Mouse (Mus musculus) cerebellum, postnatal 25 days (tissue): Measurements from ENCODE around the gene Sh2d1b2.

Experiments
- DNase-seq, 2 experiments: peaks; one replicate each; pipeline ENCODE4 v3.0.0; 2021; ENCODE audit warnings: mixed read lengths in 2 of 2

Gene Sh2d1b2

DNA sequence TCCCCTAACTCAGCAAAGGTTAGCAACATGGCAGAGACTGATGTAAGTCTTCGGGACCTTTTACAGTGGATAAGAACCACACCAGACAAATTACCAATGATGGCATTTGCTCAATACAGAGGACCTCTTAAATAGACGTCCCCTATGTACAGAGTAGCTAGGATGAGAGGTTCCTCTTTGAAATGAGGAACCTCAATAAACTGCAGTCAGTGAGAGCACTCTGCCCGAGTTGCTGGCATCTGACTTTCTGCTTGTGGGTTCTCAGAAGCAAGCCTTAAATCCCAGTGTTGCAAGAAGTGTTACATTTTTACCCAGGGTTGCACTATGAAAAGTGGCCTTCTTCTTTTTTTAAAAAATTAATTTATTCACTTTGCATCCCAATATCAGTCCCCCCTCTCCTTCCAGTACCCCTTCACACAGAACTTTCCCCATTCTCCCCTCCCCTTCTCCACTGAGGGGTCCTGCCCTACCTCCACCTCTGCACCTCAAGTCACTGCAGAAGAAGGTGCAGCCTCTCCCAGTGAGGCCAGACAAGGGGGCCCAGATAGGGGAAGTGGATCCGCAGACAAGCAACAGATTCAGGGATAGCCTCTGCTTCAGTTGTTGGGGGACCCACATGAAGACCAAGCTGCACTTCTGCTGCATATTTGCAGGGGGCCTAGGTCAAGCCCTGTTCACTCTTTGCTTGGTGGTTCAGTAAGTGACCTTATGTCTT lies 50.0 kb downstream of the Sh2d1b2 start:
- DNase-seq: no peak

DNA sequence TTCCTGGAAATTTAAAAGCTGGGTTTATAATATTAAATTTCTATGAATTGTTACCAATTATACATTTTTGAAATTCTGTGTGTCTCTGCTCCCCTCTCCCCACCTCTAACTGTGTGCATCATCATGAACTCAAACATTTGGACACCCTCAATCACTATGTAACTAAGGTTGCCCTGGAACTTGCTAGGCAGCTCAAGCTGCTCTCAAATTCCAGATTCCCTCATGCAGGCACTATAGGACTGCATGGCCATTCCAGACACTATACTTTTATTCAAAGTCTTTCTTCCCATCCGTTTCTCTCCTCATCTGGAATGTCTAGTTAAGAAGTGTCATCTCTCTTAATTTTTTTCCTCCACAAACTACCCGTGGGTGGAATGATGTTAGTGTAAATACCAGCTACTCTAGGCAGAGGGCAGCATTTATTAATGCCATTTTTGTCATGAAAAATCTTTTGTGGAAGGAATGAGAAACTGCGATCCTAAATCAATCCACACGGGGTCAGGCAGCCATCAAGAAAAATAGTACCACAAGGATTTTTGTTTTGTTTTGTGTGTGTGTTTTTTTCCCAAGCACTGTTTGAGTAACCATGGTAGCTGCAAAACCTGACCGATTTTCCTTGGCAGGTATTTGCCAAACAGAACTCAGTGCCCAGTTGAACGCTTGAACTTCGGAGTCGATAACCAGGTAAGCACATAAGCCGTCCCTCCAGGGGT lies 59.8 kb downstream of the Sh2d1b2 start:
- DNase-seq: peak; percentile 66 to 73

DNA sequence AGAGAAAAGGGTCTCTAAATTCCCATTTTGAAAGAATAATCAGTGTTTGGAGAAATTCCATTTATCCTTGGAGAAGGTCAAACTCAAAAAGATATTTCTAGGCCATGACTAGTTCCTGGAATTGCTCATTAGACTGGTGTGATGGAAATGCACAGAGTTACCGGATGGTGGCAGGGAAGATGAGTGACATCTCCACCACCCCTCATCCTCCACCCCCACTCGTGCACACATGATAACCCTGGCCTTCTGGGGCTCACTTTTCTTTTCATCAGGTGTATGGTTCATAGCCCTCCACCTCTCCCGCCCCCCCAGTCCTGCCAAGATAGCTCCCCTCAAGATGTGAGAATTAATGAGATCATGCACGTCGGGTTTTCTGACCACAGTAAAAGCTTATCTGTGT lies 60.7 kb downstream of the Sh2d1b2 start:
- DNase-seq: no peak

DNA sequence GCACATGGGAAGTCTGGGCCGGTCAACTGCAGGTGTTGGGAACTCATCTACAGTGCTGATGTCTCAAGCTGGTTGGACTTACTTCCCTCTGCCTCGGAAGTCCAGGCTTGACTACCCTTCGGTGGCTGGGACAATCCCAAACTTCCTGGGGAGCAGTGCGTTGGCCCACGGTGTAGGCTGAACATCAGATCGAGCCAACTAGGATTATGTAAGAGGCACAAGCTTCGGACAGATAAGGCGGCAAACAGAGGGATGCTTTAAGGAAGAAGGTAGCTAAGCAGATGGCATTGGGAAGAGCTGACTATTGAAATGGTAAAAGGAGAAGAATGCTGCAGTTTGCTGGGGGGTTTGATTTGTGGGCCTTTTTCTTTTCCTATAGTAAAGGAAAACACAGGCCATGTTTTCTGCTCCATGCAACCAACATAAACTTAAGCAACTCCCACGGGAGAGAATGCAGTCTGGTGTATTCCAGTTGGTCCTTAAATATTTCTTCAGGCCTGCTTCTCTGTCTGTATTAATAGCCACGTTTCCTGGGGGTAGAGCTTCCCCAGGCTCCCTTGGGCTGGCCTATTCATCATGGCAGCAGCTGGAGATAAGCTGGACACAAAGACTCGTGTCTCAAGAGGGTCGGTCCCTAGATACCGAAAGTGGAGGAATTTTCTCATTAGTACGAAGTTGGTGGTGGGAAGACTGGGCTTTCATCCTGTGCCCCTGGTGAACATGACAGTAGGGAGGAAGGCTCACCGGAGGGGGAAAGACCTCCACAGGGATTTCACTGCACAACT lies 62.4 kb downstream of the Sh2d1b2 start:
- no peak for DNase-seq

DNA sequence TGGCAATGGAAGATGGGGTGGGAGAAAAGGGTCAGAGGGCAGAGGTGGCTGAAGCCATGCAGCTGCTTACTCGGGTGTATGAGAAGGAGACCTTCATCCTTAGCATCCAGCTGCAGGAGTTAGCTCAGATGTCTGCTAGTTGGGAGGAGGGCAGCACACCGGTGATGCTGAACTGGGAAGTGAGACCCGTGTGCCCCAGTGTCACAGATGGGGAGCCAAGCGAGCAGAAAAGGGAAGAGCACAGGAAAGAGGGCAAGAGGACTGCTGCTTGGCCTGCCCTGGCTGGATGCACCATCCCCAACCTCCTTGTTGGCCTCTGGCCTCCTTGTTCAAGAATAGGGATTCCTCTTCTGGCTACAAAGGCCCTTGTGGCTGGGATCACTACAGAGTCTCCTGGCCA lies 66.9 kb downstream of the Sh2d1b2 start:
- no peak for DNase-seq

DNA sequence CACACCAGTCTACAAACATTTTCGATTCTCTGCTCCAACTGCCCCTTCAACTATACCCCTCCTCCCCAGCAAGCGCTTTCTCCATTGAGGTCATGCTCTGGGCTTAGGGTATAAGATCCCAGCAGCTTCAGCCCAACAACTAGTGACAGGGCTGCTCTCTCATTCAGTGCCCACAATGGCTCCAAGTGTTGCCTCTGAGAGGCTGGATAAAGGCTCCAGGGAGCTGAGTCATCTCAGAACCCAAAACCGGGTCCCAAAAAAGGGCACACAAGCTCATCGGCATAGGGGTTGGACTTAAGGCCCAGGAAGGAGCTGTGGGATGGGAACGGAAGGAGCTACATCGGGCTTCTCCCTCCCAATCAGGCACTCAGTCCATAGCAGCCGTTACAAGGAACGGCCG lies 69.1 kb downstream of the Sh2d1b2 start:
- no peak for DNase-seq

DNA sequence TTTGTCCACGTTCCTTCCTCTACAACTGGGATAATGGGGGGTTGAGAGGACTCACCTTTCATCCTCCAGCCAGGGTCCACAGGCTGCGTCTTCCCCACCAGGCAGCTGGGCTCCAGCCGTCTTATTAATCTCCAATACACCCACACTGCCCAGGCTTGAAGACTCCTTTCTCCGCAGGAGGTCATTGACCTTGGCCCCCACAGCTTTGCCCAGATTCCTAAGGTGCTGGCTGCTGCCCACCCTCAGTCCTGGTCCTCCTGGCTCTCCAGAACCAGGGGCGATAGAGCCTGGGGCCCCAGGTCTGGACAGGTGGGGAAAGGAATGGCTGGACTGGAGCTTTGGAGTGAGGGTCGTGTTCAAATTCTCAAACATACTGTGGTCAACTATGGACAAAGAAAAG lies 69.9 kb downstream of the Sh2d1b2 start:
- DNase-seq: no peak

DNA sequence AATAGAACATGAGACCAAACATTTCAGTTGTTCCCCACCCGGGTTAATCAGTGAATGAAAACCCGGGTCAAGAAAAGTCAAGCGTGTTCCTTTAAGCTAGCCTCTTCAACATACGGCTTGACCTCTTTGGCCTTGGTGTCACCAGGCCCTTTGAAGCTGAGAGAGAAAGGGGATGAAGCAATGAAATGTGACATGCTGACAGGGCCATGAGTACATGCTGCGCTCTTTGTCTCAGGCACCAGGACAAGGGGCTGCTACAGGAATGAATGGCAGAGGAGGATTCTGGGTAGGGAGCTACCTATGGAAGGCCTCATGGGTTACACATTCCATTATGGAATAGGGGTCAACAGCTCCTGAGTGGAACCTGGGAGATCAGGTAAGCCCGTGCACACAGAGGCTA lies 70.6 kb downstream of the Sh2d1b2 start:
- DNase-seq: no peak
